Mouse (Mus musculus) embryonic facial prominence, embryonic 13.5 days (tissue): ENCODE measurements around the gene Ppcdc. TPM values are rescaled to one million over a fixed set of nuclear protein-coding genes. Genes with fewer than 3 reads are reported as not detected.

ENCODE experiments used
- ATAC-seq: fragments of 200-750 bp; cut with Nextera tagmentation; 2 replicates; pipeline ENCODE4 v1.8.0; 2017; ENCODE audit warnings: low read depth; ENCODE audit not compliant: insufficient number of reproducible peaks, insufficient read depth, low FRiP score, low TSS enrichment
- H3K27ac ChIP-seq: fragments of 300-500 bp; sonication (generic); 2 replicates; pipeline ENCODE4 v1.5.1; 2015; ENCODE audit warnings: moderate library complexity, mild to moderate bottlenecking, inconsistent platforms
- H3K27me3 ChIP-seq: fragments of 300-500 bp; sonication (generic); 2 replicates; pipeline ENCODE4 v1.6.1; 2015; ENCODE audit warnings: mild to moderate bottlenecking, inconsistent platforms
- H3K36me3 ChIP-seq: fragments of 300-500 bp; sonication (generic); 2 replicates; pipeline ENCODE4 v1.6.1; 2015; ENCODE audit warnings: mild to moderate bottlenecking, inconsistent platforms
- H3K4me1 ChIP-seq: fragments of 300-500 bp; sonication (generic); 2 replicates; pipeline ENCODE4 v1.6.1; 2015; ENCODE audit warnings: inconsistent platforms
- H3K4me2 ChIP-seq: fragments of 300-500 bp; sonication (generic); 2 replicates; pipeline ENCODE4 v1.6.1; 2015; ENCODE audit warnings: moderate library complexity, mild to moderate bottlenecking, inconsistent platforms
- H3K4me3 ChIP-seq: fragments of 300-500 bp; sonication (generic); 2 replicates; pipeline ENCODE4 v1.5.1; 2015; ENCODE audit warnings: mild to moderate bottlenecking, inconsistent platforms
- H3K9ac ChIP-seq: fragments of 300-500 bp; sonication (generic); 2 replicates; pipeline ENCODE4 v1.6.1; 2015; ENCODE audit warnings: mild to moderate bottlenecking, inconsistent platforms
- H3K9me3 ChIP-seq: fragments of 300-500 bp; sonication (generic); 2 replicates; pipeline ENCODE4 v1.6.1; 2016; ENCODE audit warnings: inconsistent platforms
- WGBS: fragments of 180-500 bp; shearing (Covaris S2); methylation state at CpG from one replicate; pipeline ENCODE4 v1.1.7; 2015; ENCODE audit warnings: mixed read lengths; 5-methylcytosine and 5-hydroxymethylcytosine counted together
- polyA plus RNA-seq: library from polyadenylated mRNA; unstranded; fragments of >200 nt; fragmentation: Nextera tagmentation; extraction: Ambion mirVana; gene quantifications from 2 replicates; pipeline ENCODE4 v1.2.1, GENCODE M21; 2015

The Ppcdc gene
- 27.9 and 30.0 TPM in 2 replicates for polyA plus RNA-seq

GRCm38 (mm10) chr9:57439522-57440295, at the start of gene Ppcdc:
Gene Ppcdc (minus strand): TSS chr9:57440124.
- H3K27me3 ChIP-seq, result no peaks in the 10 kb centered on the region
- H3K36me3 ChIP-seq, result peaks cover 1% of the 10 kb centered on the region; the same call in 1 of the 2 replicates
- peak within 1 kb of the TSS; percentile 77 for H3K9ac ChIP-seq
- peaks cover 6% of the 10 kb centered on the region for H3K4me1 ChIP-seq
- H3K4me2 ChIP-seq, result peak within 1 kb of the TSS; percentile 61
- H3K4me3 ChIP-seq, result peak within 1 kb of the TSS; percentile 55
- 2% methylated on average over 32 of the region's 32 CpGs for WGBS
- no peaks in the 10 kb centered on the region for H3K9me3 ChIP-seq
- peak within 1 kb of the TSS; percentile 77 for H3K27ac ChIP-seq
- ATAC-seq, result peak; percentile 90

GRCm38 (mm10) chr9:57487807-57488206, 47.9 kb upstream of the Ppcdc start:
- Histone ChIP-seq H3K9ac (no peak overlapping the region), H3K4me1 (no peaks in the 10 kb centered on the region), H3K4me2 (no peak overlapping the region), H3K27ac (no peak overlapping the region), H3K27me3 (peaks cover 4% of the 10 kb centered on the region; the same call in 1 of the 2 replicates), H3K4me3 (no peak overlapping the region), H3K9me3 (no peaks in the 10 kb centered on the region), H3K36me3 (no peaks in the 10 kb centered on the region)
- WGBS, result 70% methylated on average over 7 of the region's 7 CpGs
- no peak for ATAC-seq

GRCm38 (mm10) chr9:57485774-57486173, 45.9 kb upstream of the Ppcdc start:
- Histone ChIP-seq H3K4me3 (no peak overlapping the region), H3K27ac (no peak overlapping the region), H3K4me2 (no peak overlapping the region), H3K9me3 (no peaks in the 10 kb centered on the region), H3K9ac (no peak overlapping the region), H3K27me3 (peaks cover 4% of the 10 kb centered on the region; the same call in 1 of the 2 replicates), H3K4me1 (no peaks in the 10 kb centered on the region), H3K36me3 (no peaks in the 10 kb centered on the region)
- WGBS, result 16% methylated on average over 7 of the region's 7 CpGs
- no peak for ATAC-seq

GRCm38 (mm10) chr9:57468914-57469313, 29.0 kb upstream of the Ppcdc start:
- Histone ChIP-seq H3K27me3 (0 out of 2 replicates have a peak, but pooled peaks cover 4% of the 10 kb centered on the region), H3K9me3 (no peaks in the 10 kb centered on the region), H3K4me3 (no peak overlapping the region), H3K4me2 (no peak overlapping the region), H3K4me1 (peaks cover 11% of the 10 kb centered on the region), H3K36me3 (no peaks in the 10 kb centered on the region), H3K27ac (no peak overlapping the region), H3K9ac (no peak overlapping the region)
- 60% methylated on average over 4 of the region's 4 CpGs for WGBS
- no peak for ATAC-seq

- Histone ChIP-seq H3K4me1 (peaks cover 11% of the 10 kb centered on the region), H3K4me2 (peak within 1 kb of the TSS; percentile 94), H3K36me3 (no peaks in the 10 kb centered on the region), H3K9me3 (no peaks in the 10 kb centered on the region), H3K27ac (no peak within 1 kb of the TSS), H3K4me3 (peak within 1 kb of the TSS; percentile 78), H3K27me3 (0 out of 2 replicates have a peak, but pooled peaks cover 4% of the 10 kb centered on the region), H3K9ac (peak within 1 kb of the TSS; percentile 84)
- ATAC-seq, result peak; percentile 89
- 2% methylated on average over 48 of the region's 48 CpGs for WGBS
Observed at GRCm38 (mm10) chr9:57467896-57468549, 28.1 kb upstream of the Ppcdc start, which contains the start of gene Scamp5. Gene Scamp5 (minus strand): TSS chr9:57468060.

- Histone ChIP-seq H3K27me3 (0 out of 2 replicates have a peak, but pooled peaks cover 4% of the 10 kb centered on the region), H3K36me3 (no peaks in the 10 kb centered on the region), H3K27ac (no peak overlapping the region), H3K4me2 (peak overlapping the region; percentile 94), H3K9ac (peak overlapping the region; percentile 84), H3K4me3 (peak overlapping the region; percentile 78), H3K4me1 (peaks cover 11% of the 10 kb centered on the region), H3K9me3 (no peaks in the 10 kb centered on the region)
- under 1% methylated on average over 18 of the region's 18 CpGs for WGBS
- no peak for ATAC-seq
Observed at GRCm38 (mm10) chr9:57467271-57467771, 27.4 kb upstream of the Ppcdc start.

GRCm38 (mm10) chr9:57466101-57466500, 26.2 kb upstream of the Ppcdc start:
- 49% methylated on average over 3 of the region's 3 CpGs for WGBS
- Histone ChIP-seq H3K27me3 (0 out of 2 replicates have a peak, but pooled peaks cover 4% of the 10 kb centered on the region), H3K27ac (no peak overlapping the region), H3K4me1 (peaks cover 11% of the 10 kb centered on the region), H3K9ac (no peak overlapping the region), H3K36me3 (no peaks in the 10 kb centered on the region), H3K4me2 (no peak overlapping the region), H3K9me3 (no peaks in the 10 kb centered on the region), H3K4me3 (no peak overlapping the region)
- no peak for ATAC-seq

GRCm38 (mm10) chr9:57462866-57463265, 22.9 kb upstream of the Ppcdc start:
- Histone ChIP-seq H3K9me3 (no peaks in the 10 kb centered on the region), H3K4me3 (no peak overlapping the region), H3K9ac (no peak overlapping the region), H3K36me3 (no peaks in the 10 kb centered on the region), H3K27ac (no peak overlapping the region), H3K4me1 (peaks cover 11% of the 10 kb centered on the region), H3K27me3 (0 out of 2 replicates have a peak, but pooled peaks cover 4% of the 10 kb centered on the region), H3K4me2 (no peak overlapping the region)
- no peak for ATAC-seq
- 83% methylated on average over 6 of the region's 6 CpGs for WGBS

- Histone ChIP-seq H3K4me1 (no peaks in the 10 kb centered on the region), H3K9ac (no peak overlapping the region), H3K9me3 (no peaks in the 10 kb centered on the region), H3K27ac (no peak overlapping the region), H3K4me2 (no peak overlapping the region), H3K4me3 (no peak overlapping the region), H3K27me3 (no peaks in the 10 kb centered on the region), H3K36me3 (no peaks in the 10 kb centered on the region)
- no peak for ATAC-seq
- WGBS, result 93% methylated on average over 2 of the region's 2 CpGs
Observed at GRCm38 (mm10) chr9:57459707-57460106, 19.8 kb upstream of the Ppcdc start.

GRCm38 (mm10) chr9:57453516-57453915, 13.6 kb upstream of the Ppcdc start:
- 84% methylated on average over 4 of the region's 4 CpGs for WGBS
- ATAC-seq, result no peak
- no peak overlapping the region for H3K4me2 ChIP-seq

GRCm38 (mm10) chr9:57452624-57453462, 12.9 kb upstream of the Ppcdc start:
- H3K9ac ChIP-seq, result no peak overlapping the region
- H3K9me3 ChIP-seq, result no peaks in the 10 kb centered on the region
- H3K4me3 ChIP-seq, result no peak overlapping the region
- H3K4me2 ChIP-seq, result no peak overlapping the region
- ATAC-seq, result no peak
- peaks cover 24% of the 10 kb centered on the region; the same call in 1 of the 2 replicates for H3K36me3 ChIP-seq
- H3K4me1 ChIP-seq, result no peaks in the 10 kb centered on the region
- H3K27ac ChIP-seq, result no peak overlapping the region
- no peaks in the 10 kb centered on the region for H3K27me3 ChIP-seq
- 81% methylated on average over 8 of the region's 8 CpGs for WGBS

More at GRCm38 (mm10) chr9:57453516-57453915, 13.6 kb upstream of the Ppcdc start:
- Histone ChIP-seq H3K27ac (no peak overlapping the region), H3K9me3 (no peaks in the 10 kb centered on the region), H3K27me3 (no peaks in the 10 kb centered on the region), H3K36me3 (peaks cover 24% of the 10 kb centered on the region; the same call in 1 of the 2 replicates), H3K4me1 (no peaks in the 10 kb centered on the region), H3K4me3 (no peak overlapping the region), H3K9ac (no peak overlapping the region)
